Mouse (Mus musculus) urinary bladder, postnatal 0 days (tissue): Measurements from ENCODE around the gene Rbm33. TPM values are rescaled to one million over a fixed set of nuclear protein-coding genes. Genes with fewer than 3 reads are reported as not detected.

Experiments
- polyA plus RNA-seq: library from polyadenylated mRNA; unstranded; fragments of >200 nt; fragmentation: Nextera tagmentation; extraction: Ambion mirVana; gene quantifications from 2 replicates; pipeline ENCODE4 v1.2.1, GENCODE M21; 2015

The Rbm33 gene
- polyA plus RNA-seq = 5.1 and 6.1 TPM in 2 replicates

DNA sequence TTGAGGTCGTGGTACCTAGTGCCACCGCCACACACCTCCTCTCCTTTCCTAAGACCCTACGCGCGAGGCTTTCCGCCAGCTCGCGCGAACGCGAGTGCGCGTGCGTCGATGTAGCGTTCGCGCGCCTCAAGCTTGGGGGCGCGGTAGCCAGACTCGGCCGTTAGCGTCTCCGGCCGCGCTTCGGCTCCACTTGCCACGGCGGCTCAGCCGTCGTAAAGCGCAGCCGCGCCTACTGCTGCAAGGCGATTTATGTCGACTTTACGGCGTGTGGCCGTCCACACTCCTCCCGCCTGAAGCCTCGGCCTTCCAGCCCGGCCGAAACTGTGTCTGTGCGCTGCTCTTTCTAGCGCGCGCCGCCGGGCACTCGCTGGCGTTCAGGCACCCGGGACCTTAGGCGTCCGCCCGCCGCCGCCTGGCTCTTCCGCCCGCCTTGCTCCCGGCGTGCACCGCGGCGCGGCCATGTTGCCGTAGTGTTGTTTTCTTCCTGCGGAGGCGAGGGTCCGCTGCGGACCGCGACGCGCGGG lies at the start of gene Rbm33:
Gene Rbm33, plus strand, starts transcription at position 400 of the 524 bp plus-strand sequence.

DNA sequence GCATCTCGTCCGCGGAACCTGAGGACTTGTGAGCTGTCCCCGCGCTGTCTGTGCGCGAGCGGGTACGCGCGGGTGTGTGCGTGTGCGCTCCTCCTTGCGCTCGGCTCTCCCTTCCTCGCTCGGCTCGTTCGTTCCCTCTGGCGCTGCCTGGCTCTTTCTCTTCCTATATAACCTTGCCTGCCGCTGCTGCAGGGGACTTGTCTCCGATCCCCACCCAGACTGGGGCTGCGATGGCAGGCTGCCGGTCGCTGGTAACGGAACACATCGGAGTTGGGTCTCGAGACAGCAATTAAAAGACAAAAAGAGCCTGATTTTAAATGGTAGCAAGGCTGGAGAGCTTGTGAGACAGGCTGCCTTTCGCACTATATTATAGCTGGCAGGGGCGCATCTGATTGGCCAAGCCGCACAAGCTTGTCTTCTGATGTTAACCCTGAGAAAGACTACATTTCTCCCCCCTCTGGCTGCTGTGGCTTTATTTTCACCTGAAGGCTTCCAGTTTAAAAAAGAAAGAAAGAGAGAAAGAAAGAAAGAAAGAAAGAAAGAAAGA lies 149.9 kb downstream of the Rbm33 start, which contains the start of gene Shh:
Gene Shh, minus strand, starts transcription at position 497 of the 547 bp plus-strand sequence.

Other genes starting within 250 kb of the Rbm33 start
- gene Insig1, start 245.8 kb upstream of the Rbm33 start, polyA plus RNA-seq = 89.2 and 167 TPM in 2 replicates
- gene En2, start 151.4 kb upstream of the Rbm33 start, polyA plus RNA-seq = not detected in 2 replicates
- gene Cnpy1, start 71.3 kb upstream of the Rbm33 start, polyA plus RNA-seq = not detected in 2 replicates
- 4.2 and 5.5 TPM in 2 replicates for gene Shh, start 150.1 kb downstream of the Rbm33 start, polyA plus RNA-seq